Mouse (Mus musculus) neutrophil, adult 59 days (primary cell): ENCODE measurements around the gene Slco4c1. TPM values are rescaled to one million over a fixed set of nuclear protein-coding genes. Genes with fewer than 3 reads are reported as not detected.

Source experiments
- total RNA-seq, 2 experiments: library from RNA; stranded (reverse); gene quantifications; 1 replicate in 1 of 2; 2 replicates in 1 of 2; pipeline ENCODE4 v1.2.4; 2023

The Slco4c1 gene
- 10 to 100 TPM; 36.8 to 43.8 TPM for total RNA-seq

DNA sequence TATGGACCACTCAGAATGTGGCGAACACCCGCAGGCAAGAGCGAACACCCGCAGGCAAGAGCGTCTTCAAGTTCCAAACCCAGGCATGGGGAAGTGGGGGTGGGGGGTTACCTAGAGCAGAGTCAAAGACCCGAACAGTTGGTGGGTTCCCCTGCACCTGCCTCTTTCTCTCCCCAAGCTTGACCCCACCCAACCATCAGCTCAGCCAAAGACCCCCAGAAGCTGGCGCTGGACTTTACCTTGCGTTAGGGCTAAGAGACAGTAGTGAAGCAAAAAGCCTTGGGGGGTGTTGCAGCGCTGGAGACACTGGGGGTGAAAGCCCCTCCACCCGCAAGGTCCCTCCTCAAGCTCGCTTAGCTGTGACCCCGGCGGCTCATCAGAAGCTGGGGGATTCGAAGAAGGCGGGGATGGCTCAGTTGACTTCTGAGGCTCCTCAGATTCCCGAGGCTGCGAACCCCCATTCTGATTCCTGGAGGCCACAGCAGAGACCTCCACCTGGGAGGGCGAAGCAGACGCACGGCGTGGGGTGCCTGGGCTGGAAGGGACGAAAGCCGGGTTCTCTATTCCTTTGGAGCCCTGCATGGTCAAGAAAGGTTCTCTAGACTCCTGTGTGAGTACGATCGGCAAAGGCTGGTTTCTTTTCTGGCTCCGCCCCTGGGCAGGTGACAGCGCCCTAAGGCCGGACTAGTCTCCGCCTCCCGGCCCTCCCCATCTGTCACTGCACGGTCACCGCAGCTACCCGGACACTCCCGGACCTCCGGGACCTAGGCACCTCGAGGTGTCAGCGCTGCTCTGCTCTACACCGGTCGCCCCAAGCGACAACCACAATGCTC is at the start of gene Slco4c1:
Gene Slco4c1 (minus strand): TSS at position 644 of the 833 bp plus-strand sequence.

